ENCODE assay signal across 8 mouse cellular contexts in genomic region chr3:88774939-88775841, GRCm38 (mm10). TPM values are rescaled to one million over a fixed set of nuclear protein-coding genes. Genes with fewer than 3 reads are reported as not detected.
DNase-seq lines count a peak whose midpoint lies in the region; ATAC-seq and TF ChIP-seq lines count a peak whose summit lies in the region.
"Not testable (repeated sequence)": the region's sequence is repeated elsewhere in the genome, so short reads cannot be mapped to it uniquely, and the experiment has no call there.

Syt11 (minus strand) TSS chr3:88775164.

- peak within 1 kb of the TSS; percentile 50 for H3K4me2 ChIP-seq in heart, postnatal 0 days (ENCODE audit: low read depth, low read length)
- H3K4me2 ChIP-seq in liver, embryonic 12.5 days = peak within 1 kb of the TSS; percentile 65
- peak within 1 kb of the TSS; percentile 47 for H3K4me2 ChIP-seq in midbrain, embryonic 16.5 days (ENCODE audit: low read length)
- peak within 1 kb of the TSS; percentile 32; the same call in 1 of the 2 replicates for H3K4me2 ChIP-seq in stomach, postnatal 0 days (replicated peaks; ENCODE audit: low read depth)

- not testable (repeated sequence) for TF ChIP-seq CTCF in E14TG2a.4 (conservative IDR thresholded peaks at IDR 0.05; ENCODE audit: low read length); heart, postnatal 0 days (IDR thresholded peaks at IDR 0.05; ENCODE audit: low read depth); stomach, postnatal 0 days (IDR thresholded peaks at IDR 0.05; ENCODE audit: low read depth)

- peak within 1 kb of the TSS; percentile 77 for H3K4me3 ChIP-seq in E14TG2a.4 (replicated peaks; ENCODE audit: low read length)
- H3K4me3 ChIP-seq in forebrain, embryonic 10.5 days = peak within 1 kb of the TSS; percentile 52
- H3K4me3 ChIP-seq in heart, postnatal 0 days (ENCODE audit: low read depth, low read length) = peak within 1 kb of the TSS; percentile 36
- H3K4me3 ChIP-seq in liver, embryonic 12.5 days = peak within 1 kb of the TSS; percentile 62
- peak within 1 kb of the TSS; percentile 37 for H3K4me3 ChIP-seq in midbrain, embryonic 16.5 days (ENCODE audit: low read depth, low read length)
- H3K4me3 ChIP-seq in stomach, postnatal 0 days (ENCODE audit: low read depth, low read length) = peak within 1 kb of the TSS; percentile 34

- peak; percentile 12 for DNase-seq in c-Kit-negative CD71-positive TER-119-positive erythroid progenitor cells, embryonic 14.5 days (ENCODE audit: low read depth, low spot score)
- DNase-seq in forebrain, embryonic 10.5 days (ENCODE audit: extremely low spot score, low spot score) = peak; percentile 47
- DNase-seq in heart, postnatal 0 days (ENCODE audit: low spot score) = not testable (repeated sequence)
- peak; percentile 29 for DNase-seq in kidney, postnatal 14 days
- peak; percentile 34 for DNase-seq in stomach, postnatal 0 days (ENCODE audit: low spot score)

- H3K4me1 ChIP-seq in E14TG2a.4 (replicated peaks; ENCODE audit: low read depth, low read length); heart, postnatal 0 days (ENCODE audit: control insufficient read depth, insufficient read depth); liver, embryonic 12.5 days; midbrain, embryonic 16.5 days (ENCODE audit: control insufficient read depth, insufficient read depth, low read length); stomach, postnatal 0 days (replicated peaks; ENCODE audit: control insufficient read depth, insufficient read depth): not testable (repeated sequence)
- peaks cover 12% of the 10 kb centered on the region for H3K4me1 ChIP-seq in forebrain, embryonic 10.5 days

- not testable (repeated sequence) for TF ChIP-seq EP300 in heart, postnatal 0 days (IDR thresholded peaks at IDR 0.05; ENCODE audit: low read depth); stomach, postnatal 0 days (optimal IDR thresholded peaks at IDR 0.05)

- peak within 1 kb of the TSS; percentile 89 for H3K27ac ChIP-seq in forebrain, embryonic 10.5 days
- H3K27ac ChIP-seq in heart, postnatal 0 days (ENCODE audit: low read depth) = peak within 1 kb of the TSS; percentile 70
- H3K27ac ChIP-seq in liver, embryonic 12.5 days = peak within 1 kb of the TSS; percentile 78; the same call in 1 of the 2 replicates
- H3K27ac ChIP-seq in midbrain, embryonic 16.5 days (ENCODE audit: low read length) = peak within 1 kb of the TSS; percentile 79
- not testable (repeated sequence) for H3K27ac ChIP-seq in stomach, postnatal 0 days (replicated peaks)

- 4% methylated on average over 43 of the region's 51 CpGs for WGBS in forebrain, embryonic 10.5 days
- WGBS in heart, postnatal 0 days = 5% methylated on average over 31 of the region's 51 CpGs
- 5% methylated on average over 41 of the region's 51 CpGs for WGBS in liver, embryonic 12.5 days (ENCODE audit: insufficient replicate concordance)
- 6% methylated on average over 31 of the region's 51 CpGs for WGBS in midbrain, embryonic 16.5 days
- WGBS in stomach, postnatal 0 days = 5% methylated on average over 29 of the region's 51 CpGs

- not testable (repeated sequence) for H3K27me3 ChIP-seq in E14TG2a.4 (ENCODE audit: insufficient read depth, low read length); forebrain, embryonic 10.5 days (ENCODE audit: poor library complexity, severe bottlenecking); heart, postnatal 0 days (ENCODE audit: control insufficient read depth, insufficient read depth, low read length); liver, embryonic 12.5 days (replicated peaks); midbrain, embryonic 16.5 days (ENCODE audit: control insufficient read depth, insufficient read depth, low read depth, low read length); stomach, postnatal 0 days (ENCODE audit: control insufficient read depth, insufficient read depth, low read length)

- H3K9ac ChIP-seq in heart, postnatal 0 days (replicated peaks; ENCODE audit: low read depth, low read length); stomach, postnatal 0 days (ENCODE audit: low read length): not testable (repeated sequence)
- peak within 1 kb of the TSS; percentile 69 for H3K9ac ChIP-seq in liver, embryonic 12.5 days
- peak within 1 kb of the TSS; percentile 52; the same call in 1 of the 2 replicates for H3K9ac ChIP-seq in midbrain, embryonic 16.5 days (ENCODE audit: low read depth, low read length)

- ATAC-seq in heart, postnatal 0 days (ENCODE audit: insufficient read depth, low read depth) = peak; percentile 73
- peak; percentile 82 for ATAC-seq in liver, embryonic 12.5 days
- peak; percentile 63 for ATAC-seq in midbrain, embryonic 16.5 days
- ATAC-seq in stomach, postnatal 0 days (ENCODE audit: low FRiP score, low TSS enrichment) = peak; percentile 79

- peaks cover 13% of the 10 kb centered on the region for H3K36me3 ChIP-seq in E14TG2a.4 (ENCODE audit: insufficient read depth, low read length)
- H3K36me3 ChIP-seq in forebrain, embryonic 10.5 days (replicated peaks) = peaks cover 17% of the 10 kb centered on the region
- H3K36me3 ChIP-seq in heart, postnatal 0 days (replicated peaks; ENCODE audit: control insufficient read depth, insufficient read depth, low read length); liver, embryonic 12.5 days; midbrain, embryonic 16.5 days (ENCODE audit: control insufficient read depth, insufficient read depth, low read length); stomach, postnatal 0 days (ENCODE audit: control insufficient read depth, insufficient read depth, low read length): not testable (repeated sequence)

- not testable (repeated sequence) for H3K9me3 ChIP-seq in E14TG2a.4 (ENCODE audit: low read length); forebrain, embryonic 10.5 days; heart, postnatal 0 days (replicated peaks; ENCODE audit: control insufficient read depth, low read length); liver, embryonic 12.5 days (replicated peaks); midbrain, embryonic 16.5 days (replicated peaks; ENCODE audit: control insufficient read depth, low read length, poor library complexity, severe bottlenecking); stomach, postnatal 0 days (ENCODE audit: control insufficient read depth, low read length)

RNA-seq across cellular contexts. Expression of gene Syt11, which starts in this region (rescaled TPM):
- polyA plus RNA-seq in forebrain, embryonic 10.5 days (2016; fragmentation: Nextera tagmentation; extraction: Ambion mirVana) = 121 and 123 TPM in 2 replicates
- total RNA-seq in heart, postnatal 0 days (2014; rRNA removed; ENCODE audit: low replicate concordance) = 3.5 and 13.4 TPM in 2 replicates
- 3.2 and 4.7 TPM in 2 replicates for polyA plus RNA-seq in heart, postnatal 0 days (2015; fragmentation: Nextera tagmentation; extraction: Ambion mirVana)
- polyA plus RNA-seq in liver, embryonic 12.5 days (2016; fragmentation: Nextera tagmentation; extraction: Ambion mirVana) = 1.4 and 1.5 TPM in 2 replicates
- 217 and 225 TPM in 2 replicates for polyA plus RNA-seq in midbrain, embryonic 16.5 days (2015; fragmentation: Nextera tagmentation; extraction: Ambion mirVana)
- polyA plus RNA-seq in stomach, postnatal 0 days (2015; fragmentation: Nextera tagmentation; extraction: Ambion mirVana) = 9.6 and 10.1 TPM in 2 replicates

Comparison
In these comparisons a context has a peak if more than half of its experiments do, and no peak if none do; other contexts are left out.
1. RNA of gene Syt11 (polyA plus RNA-seq): 217 to 225 TPM in midbrain, embryonic 16.5 days and 121 to 123 TPM in forebrain, embryonic 10.5 days; 9.6 to 10.1 TPM in stomach, postnatal 0 days, 3.2 to 4.7 TPM in heart, postnatal 0 days and 1.4 to 1.5 TPM in liver, embryonic 12.5 days; every median in the first group is over 10 times any median in the second.
2. Peak in every context shown above with its lines, with median percentiles within 50 percentile points of each other: H3K4me3 ChIP-seq, ATAC-seq and H3K4me2 ChIP-seq.